18 mouse cellular contexts compared by ENCODE assay signal in genomic region chr2:20609203-20609602, GRCm38 (mm10).
DNase-seq lines count a peak whose midpoint lies in the region; ATAC-seq and TF ChIP-seq lines count a peak whose summit lies in the region.
"Had no signal": no experiment of that assay in that cellular context is flagged by ENCODE, and none has a peak within 500 bp of the region (broad histone marks: within the 10 kb centered on the region; RNA-seq: fewer than 3 reads in every experiment).

No protein-coding gene starts in this region.

- H3K9ac ChIP-seq in forebrain, embryonic 15.5 days (replicated peaks) = no peak overlapping the region
- H3K9ac ChIP-seq: embryonic facial prominence, embryonic 13.5 days; heart, embryonic 12.5 days; hindbrain, embryonic 13.5 days had no signal

- H3K4me1 ChIP-seq in forebrain, embryonic 15.5 days = peaks cover 8% of the 10 kb centered on the region
- H3K4me1 ChIP-seq: hindbrain, embryonic 13.5 days; megakaryocyte, embryonic 14.5 days had no signal

- no peak overlapping the region for H3K27ac ChIP-seq in forebrain, embryonic 15.5 days (replicated peaks)
- H3K27ac ChIP-seq: embryonic facial prominence, embryonic 13.5 days; hindbrain, embryonic 13.5 days had no signal

- peak; percentile 69 for ATAC-seq in forebrain, embryonic 15.5 days (replicated peaks)

- no peaks in the 10 kb centered on the region for H3K27me3 ChIP-seq in forebrain, embryonic 15.5 days
- H3K27me3 ChIP-seq: embryonic facial prominence, embryonic 13.5 days; heart, embryonic 12.5 days; hindbrain, embryonic 13.5 days; megakaryocyte, embryonic 14.5 days had no signal

- no peak for TF ChIP-seq CTCF in brain, embryonic 14.5 days (IDR thresholded peaks at IDR 0.05; ENCODE audit: borderline replicate concordance, extremely low read depth, insufficient read depth, insufficient read length)

- WGBS in forebrain, embryonic 15.5 days = 14% methylated on average over 8 of the region's 8 CpGs

- H3K4me2 ChIP-seq in forebrain, embryonic 15.5 days (replicated peaks) = no peak overlapping the region
- H3K4me2 ChIP-seq: embryonic facial prominence, embryonic 13.5 days; heart, embryonic 12.5 days; hindbrain, embryonic 13.5 days; liver, embryonic 11.5 days had no signal

- no peaks in the 10 kb centered on the region for H3K36me3 ChIP-seq in forebrain, embryonic 15.5 days
- H3K36me3 ChIP-seq: embryonic facial prominence, embryonic 13.5 days; heart, embryonic 12.5 days; hindbrain, embryonic 13.5 days had no signal

- no peak overlapping the region for H3K4me3 ChIP-seq in forebrain, embryonic 15.5 days
- H3K4me3 ChIP-seq: embryonic facial prominence, embryonic 13.5 days; heart, embryonic 12.5 days; hindbrain, embryonic 13.5 days; megakaryocyte, embryonic 14.5 days had no signal

- H3K9me3 ChIP-seq in forebrain, embryonic 15.5 days = no peaks in the 10 kb centered on the region
- H3K9me3 ChIP-seq: embryonic facial prominence, embryonic 13.5 days; heart, embryonic 12.5 days; hindbrain, embryonic 13.5 days; megakaryocyte, embryonic 14.5 days had no signal

- DNase-seq in layer of hippocampus, adult 9-11 months = peak; percentile 34
- DNase-seq in layer of hippocampus, adult 9-10 months (ENCODE audit: low spot score) = no peak
- peak; percentile 85 for DNase-seq in brain, embryonic 14.5 days (ENCODE audit: low read depth)
- peak; percentile 25 to 40 for DNase-seq in right cerebral cortex, postnatal 10 days (ENCODE audit: low spot score in 2 of 2)
- DNase-seq in cerebellum, postnatal 36 days = no peak
- no peak for DNase-seq in urinary bladder, postnatal 4 days (ENCODE audit: low spot score in 2 of 2)
- DNase-seq: cerebellum, adult 9-10 months; heart, postnatal 14 days; kidney, postnatal 36 days; lung, adult 2 months; midbrain, embryonic 14.5 days; thymus, postnatal 14 days had no signal

- no peak for TF ChIP-seq POLR2A in brain, embryonic 14.5 days (IDR thresholded peaks at IDR 0.05; ENCODE audit: borderline replicate concordance, extremely low read depth, insufficient read depth, insufficient read length, poor library complexity, severe bottlenecking)

Comparison
In these comparisons a context has a peak if more than half of its experiments do, and no peak if none do; other contexts are left out.
1. DNase-seq: peak in layer of hippocampus, adult 9-11 months (single experiment), brain, embryonic 14.5 days (single experiment) and right cerebral cortex, postnatal 10 days (2 of 2); none in layer of hippocampus, adult 9-10 months (single experiment), cerebellum, postnatal 36 days (0 of 2) and urinary bladder, postnatal 4 days (0 of 2).